Mouse (Mus musculus) T-cell, adult 2 months (primary cell): Measurements from ENCODE around the gene Nmbr.
A peak's percentile ranks its signal among the peaks of the same experiment; 100 is the strongest.

Experiments
- DNase-seq: peaks from one replicate; pipeline ENCODE4 v3.0.0; 2022; ENCODE audit warnings: low spot score

Gene Nmbr

GRCm38 (mm10) chr10:14705072-14706066, at the start of gene Nmbr, which contains the start of gene Vta1:
TSS of gene Nmbr (plus strand) at chr10:14705591.
TSS of gene Vta1 (minus strand) at chr10:14705560.
- peak; percentile 96 for DNase-seq

- DNase-seq: no peak
These were observed 44.5 kb upstream of the Nmbr start for GRCm38 (mm10) chr10:14660875-14661274.

GRCm38 (mm10) chr10:14666147-14666546, 39.2 kb upstream of the Nmbr start:
- no peak for DNase-seq

GRCm38 (mm10) chr10:14685663-14686062, 19.7 kb upstream of the Nmbr start:
- DNase-seq: no peak

GRCm38 (mm10) chr10:14688785-14689442, 16.5 kb upstream of the Nmbr start:
- DNase-seq: no peak

- no peak for DNase-seq
These were observed 15.0 kb upstream of the Nmbr start for GRCm38 (mm10) chr10:14690349-14690748.

- no peak for DNase-seq
These were observed 2.2 kb upstream of the Nmbr start for GRCm38 (mm10) chr10:14703239-14703638.

- no peak for DNase-seq
These were observed 1.5 kb upstream of the Nmbr start for GRCm38 (mm10) chr10:14703830-14704420.

- DNase-seq: no peak
These were observed 12.7 kb downstream of the Nmbr start, which contains the start of gene Gje1 for GRCm38 (mm10) chr10:14718114-14718513. TSS of gene Gje1 (minus strand) at chr10:14718214.

- no peak for DNase-seq
These were observed 20.3 kb downstream of the Nmbr start for GRCm38 (mm10) chr10:14725671-14726070.

GRCm38 (mm10) chr10:14734285-14734684, 28.9 kb downstream of the Nmbr start:
- DNase-seq: no peak

- DNase-seq: no peak
These were observed 54.5 kb downstream of the Nmbr start for GRCm38 (mm10) chr10:14759665-14760558.

- DNase-seq: no peak
These were observed 55.2 kb downstream of the Nmbr start for GRCm38 (mm10) chr10:14760618-14761017.

GRCm38 (mm10) chr10:14770227-14770910, 65.0 kb downstream of the Nmbr start:
- DNase-seq: no peak

- DNase-seq: no peak
These were observed 69.1 kb downstream of the Nmbr start for GRCm38 (mm10) chr10:14774499-14774898.

GRCm38 (mm10) chr10:14789969-14790368, 84.6 kb downstream of the Nmbr start:
- DNase-seq: no peak

GRCm38 (mm10) chr10:14816970-14817369, 111.6 kb downstream of the Nmbr start:
- DNase-seq: no peak
